Mouse (Mus musculus) G1E (cell line): ENCODE measurements at regions not wholly inside any gene's neighbourhood (a gene's known extent, or its start where the extent isn't known, plus 50 kb on each side); places are given as distances from the start of the nearest gene placed in this dataset.

Experiments
- CTCF ChIP-seq: IDR thresholded peaks from 2 replicates; pipeline ENCODE4 v1.5.1; 2012; ENCODE audit warnings: low read depth, low read length, inconsistent platforms, mixed read lengths
- POLR2AphosphoS5 ChIP-seq: IDR thresholded peaks from 2 replicates; pipeline ENCODE4 v1.6.1; 2012; ENCODE audit warnings: low read depth, low read length, inconsistent platforms; ENCODE audit not compliant: insufficient replicate concordance

DNA sequence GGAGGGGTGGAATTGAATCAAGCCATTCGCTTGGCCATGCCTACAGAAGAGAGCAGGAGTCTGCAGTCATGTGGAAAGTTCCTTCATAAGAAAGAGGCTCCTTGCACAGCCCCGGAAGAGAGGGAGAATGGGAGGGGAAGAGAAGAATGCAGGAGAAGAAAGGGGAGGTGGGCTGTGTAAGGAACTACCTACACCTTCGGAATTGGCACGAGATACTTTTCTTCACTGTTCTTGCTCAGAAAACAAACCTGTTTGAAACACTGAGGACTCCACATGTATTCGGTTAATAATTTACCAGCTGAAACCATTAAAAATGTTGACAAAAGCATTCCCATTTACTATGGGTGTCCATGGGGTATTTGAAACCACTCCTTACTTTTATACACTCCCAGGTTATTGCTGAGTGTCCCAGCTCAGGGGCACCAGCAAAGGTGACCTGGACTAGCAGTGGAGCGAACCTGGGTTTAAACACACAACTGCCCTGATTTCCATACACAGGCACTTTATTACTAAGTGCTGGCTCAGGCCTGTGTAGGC, 153.4 kb upstream of the Cited2 start:
- TF ChIP-seq CTCF (no peak), POLR2AphosphoS5 (no peak)
